Mouse (Mus musculus) stomach, embryonic 15.5 days (tissue): ENCODE data around the gene Igsf21. TPM values are rescaled to one million over a fixed set of nuclear protein-coding genes. Genes with fewer than 3 reads are reported as not detected.
A peak's percentile ranks its signal among the peaks of the same experiment; 100 is the strongest.

Source experiments
- ATAC-seq: fragments of 200-750 bp; cut with Nextera tagmentation; 2 replicates; pipeline ENCODE4 v1.8.0; 2017; ENCODE audit warnings: low read depth, moderate number of reproducible peaks, moderate TSS enrichment; ENCODE audit not compliant: insufficient read depth, low FRiP score
- H3K27ac ChIP-seq: fragments of 300-500 bp; sonication (generic); 2 replicates; pipeline ENCODE4 v1.5.1; 2015; ENCODE audit warnings: mild to moderate bottlenecking, inconsistent platforms
- H3K27me3 ChIP-seq: fragments of 300-500 bp; sonication (generic); replicated peaks from 2 replicates; pipeline ENCODE4 v1.6.1; 2015; ENCODE audit warnings: inconsistent platforms
- H3K36me3 ChIP-seq: fragments of 300-500 bp; sonication (generic); 2 replicates; pipeline ENCODE4 v1.6.1; 2015; ENCODE audit warnings: inconsistent platforms
- H3K4me1 ChIP-seq: fragments of 300-500 bp; sonication (generic); 2 replicates; pipeline ENCODE4 v1.6.1; 2015; ENCODE audit warnings: inconsistent platforms
- H3K4me2 ChIP-seq: fragments of 300-500 bp; sonication (generic); 2 replicates; pipeline ENCODE4 v1.6.1; 2015; ENCODE audit warnings: mild to moderate bottlenecking, inconsistent platforms
- H3K4me3 ChIP-seq: fragments of 300-500 bp; sonication (generic); replicated peaks from 2 replicates; pipeline ENCODE4 v1.5.1; 2015; ENCODE audit warnings: inconsistent platforms
- H3K9ac ChIP-seq: fragments of 300-500 bp; sonication (generic); 2 replicates; pipeline ENCODE4 v1.6.1; 2015; ENCODE audit warnings: inconsistent platforms
- H3K9me3 ChIP-seq: fragments of 300-500 bp; sonication (generic); 2 replicates; pipeline ENCODE4 v1.6.1; 2016; ENCODE audit warnings: inconsistent platforms
- WGBS: fragments of 180-500 bp; shearing (Covaris S2); methylation state at CpG from one replicate; pipeline ENCODE4 v1.1.7; 2015; 5-methylcytosine and 5-hydroxymethylcytosine counted together
- polyA plus RNA-seq: library from polyadenylated mRNA; unstranded; fragments of >200 nt; fragmentation: Nextera tagmentation; extraction: Ambion mirVana; gene quantifications from 2 replicates; pipeline ENCODE4 v1.2.1, GENCODE M21; 2015

Igsf21 gene
- polyA plus RNA-seq, 1 experiment from 2014 or later, result 1.8 TPM

GRCm38 (mm10) chr4:140125806-140126205, 120.8 kb downstream of the Igsf21 start:
- WGBS, result 77% methylated on average over 7 of the region's 7 CpGs
- ATAC-seq, result no peak
- no peak overlapping the region for H3K27ac ChIP-seq
- H3K9ac ChIP-seq, result no peak overlapping the region
- no peaks in the 10 kb centered on the region for H3K27me3 ChIP-seq
- no peak overlapping the region for H3K4me2 ChIP-seq
- H3K9me3 ChIP-seq, result no peaks in the 10 kb centered on the region
- H3K4me1 ChIP-seq, result no peaks in the 10 kb centered on the region
- H3K4me3 ChIP-seq, result no peak overlapping the region
- H3K36me3 ChIP-seq, result no peaks in the 10 kb centered on the region

GRCm38 (mm10) chr4:140122534-140122933, 124.0 kb downstream of the Igsf21 start:
- 77% methylated on average over 5 of the region's 5 CpGs for WGBS
- Histone ChIP-seq H3K9me3 (no peaks in the 10 kb centered on the region), H3K4me2 (no peak overlapping the region), H3K4me1 (no peaks in the 10 kb centered on the region), H3K27me3 (no peaks in the 10 kb centered on the region), H3K4me3 (no peak overlapping the region), H3K9ac (no peak overlapping the region), H3K36me3 (no peaks in the 10 kb centered on the region), H3K27ac (no peak overlapping the region)
- no peak for ATAC-seq

GRCm38 (mm10) chr4:140117275-140117691, 129.3 kb downstream of the Igsf21 start:
- Histone ChIP-seq H3K9me3 (no peaks in the 10 kb centered on the region), H3K4me3 (no peak overlapping the region), H3K9ac (no peak overlapping the region), H3K27ac (no peak overlapping the region), H3K4me1 (no peaks in the 10 kb centered on the region), H3K4me2 (no peak overlapping the region), H3K36me3 (no peaks in the 10 kb centered on the region), H3K27me3 (no peaks in the 10 kb centered on the region)
- ATAC-seq, result no peak
- WGBS, result 85% methylated on average over 7 of the region's 7 CpGs

GRCm38 (mm10) chr4:140115756-140116155, 130.8 kb downstream of the Igsf21 start:
- Histone ChIP-seq H3K9me3 (no peaks in the 10 kb centered on the region), H3K4me1 (no peaks in the 10 kb centered on the region), H3K4me2 (no peak overlapping the region), H3K36me3 (no peaks in the 10 kb centered on the region), H3K4me3 (no peak overlapping the region), H3K27ac (no peak overlapping the region), H3K27me3 (no peaks in the 10 kb centered on the region), H3K9ac (no peak overlapping the region)
- no peak for ATAC-seq
- WGBS, result 81% methylated on average over 9 of the region's 9 CpGs

- no peak overlapping the region for H3K4me2 ChIP-seq
- WGBS, result 89% methylated on average over 6 of the region's 6 CpGs
- peaks cover 6% of the 10 kb centered on the region for H3K27me3 ChIP-seq
- H3K4me3 ChIP-seq, result no peak overlapping the region
- no peaks in the 10 kb centered on the region for H3K4me1 ChIP-seq
- no peaks in the 10 kb centered on the region for H3K36me3 ChIP-seq
- H3K9ac ChIP-seq, result no peak overlapping the region
- no peak overlapping the region for H3K27ac ChIP-seq
- no peaks in the 10 kb centered on the region for H3K9me3 ChIP-seq
- ATAC-seq, result no peak
Measured at GRCm38 (mm10) chr4:140115053-140115452, 131.5 kb downstream of the Igsf21 start.

GRCm38 (mm10) chr4:140113690-140114475, 132.7 kb downstream of the Igsf21 start:
- no peaks in the 10 kb centered on the region for H3K9me3 ChIP-seq
- peaks cover 4% of the 10 kb centered on the region; the same call in 1 of the 2 replicates for H3K4me1 ChIP-seq
- peaks cover 17% of the 10 kb centered on the region for H3K27me3 ChIP-seq
- no peak overlapping the region for H3K27ac ChIP-seq
- no peak overlapping the region for H3K4me2 ChIP-seq
- 78% methylated on average over 18 of the region's 18 CpGs for WGBS
- H3K36me3 ChIP-seq, result no peaks in the 10 kb centered on the region
- no peak for ATAC-seq
- no peak overlapping the region for H3K4me3 ChIP-seq
- H3K9ac ChIP-seq, result no peak overlapping the region

- no peak overlapping the region for H3K27ac ChIP-seq
- peaks cover 34% of the 10 kb centered on the region for H3K27me3 ChIP-seq
- peaks cover 8% of the 10 kb centered on the region; the same call in 1 of the 2 replicates for H3K4me1 ChIP-seq
- H3K9ac ChIP-seq, result no peak overlapping the region
- H3K9me3 ChIP-seq, result no peaks in the 10 kb centered on the region
- no peak overlapping the region for H3K4me2 ChIP-seq
- 49% methylated on average over 6 of the region's 6 CpGs for WGBS
- H3K36me3 ChIP-seq, result no peaks in the 10 kb centered on the region
- no peak for ATAC-seq
- no peak overlapping the region for H3K4me3 ChIP-seq
Measured at GRCm38 (mm10) chr4:140109626-140109948, 137.0 kb downstream of the Igsf21 start.

- H3K27me3 ChIP-seq, result peaks cover 34% of the 10 kb centered on the region
- WGBS, result 5% methylated on average over 32 of the region's 32 CpGs
- no peak overlapping the region for H3K9ac ChIP-seq
- H3K27ac ChIP-seq, result no peak overlapping the region
- ATAC-seq, result no peak
- H3K4me2 ChIP-seq, result peak overlapping the region; percentile 32
- H3K9me3 ChIP-seq, result no peaks in the 10 kb centered on the region
- peaks cover 8% of the 10 kb centered on the region; the same call in 1 of the 2 replicates for H3K4me1 ChIP-seq
- H3K36me3 ChIP-seq, result no peaks in the 10 kb centered on the region
- H3K4me3 ChIP-seq, result no peak overlapping the region; the same call in 1 of the 2 replicates
Measured at GRCm38 (mm10) chr4:140108871-140109625, 137.5 kb downstream of the Igsf21 start.

GRCm38 (mm10) chr4:140107161-140107560, 139.4 kb downstream of the Igsf21 start:
- Histone ChIP-seq H3K36me3 (no peaks in the 10 kb centered on the region), H3K4me2 (no peak overlapping the region), H3K27me3 (peaks cover 38% of the 10 kb centered on the region), H3K9ac (no peak overlapping the region), H3K9me3 (no peaks in the 10 kb centered on the region), H3K4me3 (no peak overlapping the region), H3K4me1 (peaks cover 14% of the 10 kb centered on the region; the same call in 1 of the 2 replicates), H3K27ac (no peak overlapping the region)
- no peak for ATAC-seq
- WGBS, result 73% methylated on average over 12 of the region's 12 CpGs

- Histone ChIP-seq H3K9me3 (no peaks in the 10 kb centered on the region), H3K9ac (no peak overlapping the region), H3K4me3 (no peak overlapping the region), H3K4me2 (no peak overlapping the region), H3K27ac (no peak overlapping the region), H3K4me1 (peaks cover 14% of the 10 kb centered on the region; the same call in 1 of the 2 replicates), H3K27me3 (peaks cover 30% of the 10 kb centered on the region), H3K36me3 (no peaks in the 10 kb centered on the region)
- ATAC-seq, result no peak
- 9% methylated on average over 6 of the region's 6 CpGs for WGBS
Measured at GRCm38 (mm10) chr4:140104795-140105194, 141.8 kb downstream of the Igsf21 start.

GRCm38 (mm10) chr4:140103341-140104027, 143.1 kb downstream of the Igsf21 start:
- Histone ChIP-seq H3K4me3 (peak overlapping the region; percentile 23), H3K4me1 (0 out of 2 replicates have a peak, but pooled peaks cover 11% of the 10 kb centered on the region), H3K4me2 (peak overlapping the region; percentile 40), H3K27ac (no peak overlapping the region), H3K36me3 (no peaks in the 10 kb centered on the region), H3K9me3 (no peaks in the 10 kb centered on the region), H3K27me3 (peaks cover 17% of the 10 kb centered on the region), H3K9ac (no peak overlapping the region)
- 0 out of 2 replicates have a peak, but pooled peaks have one; percentile 20 for ATAC-seq
- 4% methylated on average over 28 of the region's 28 CpGs for WGBS
